Mouse (Mus musculus): Measurements from ENCODE around the gene Alpl. TPM values are rescaled to one million over a fixed set of nuclear protein-coding genes. Genes with fewer than 3 reads are reported as not detected.

The Alpl gene
- polyA plus RNA-seq, 1 experiment from 2014 or later = 149 TPM

GRCm38 (mm10) chr4:137772438-137773056 is 23.6 kb downstream of the Alpl start:
- Histone ChIP-seq H3K4me3 (ENCODE audit: low read depth, low read length) (no peak overlapping the region), H3K4me2 (ENCODE audit: low read depth, low read length) (no peak overlapping the region), H3K9me3 (ENCODE audit: control insufficient read depth, low read length) (no peaks in the 10 kb centered on the region), H3K9ac (ENCODE audit: low read depth, low read length) (no peak overlapping the region), H3K36me3 (ENCODE audit: control insufficient read depth, insufficient read depth, low read length) (no peaks in the 10 kb centered on the region), H3K4me1 (ENCODE audit: control insufficient read depth, insufficient read depth, low read length) (peaks cover 23% of the 10 kb centered on the region), H3K27me3 (replicated peaks; ENCODE audit: control insufficient read depth, insufficient read depth, low read length) (no peaks in the 10 kb centered on the region), H3K27ac (replicated peaks; ENCODE audit: low read depth, low read length) (no peak overlapping the region)
- 84% methylated on average over 16 of the region's 16 CpGs for WGBS
- ATAC-seq (ENCODE audit: low read depth) = no peak
- DNase-seq (ENCODE audit: low spot score) = no peak

- Histone ChIP-seq H3K36me3 (ENCODE audit: control insufficient read depth, insufficient read depth, low read length) (no peaks in the 10 kb centered on the region), H3K27ac (replicated peaks; ENCODE audit: low read depth, low read length) (no peak overlapping the region), H3K4me3 (ENCODE audit: low read depth, low read length) (no peak overlapping the region), H3K9ac (ENCODE audit: low read depth, low read length) (no peak overlapping the region), H3K27me3 (replicated peaks; ENCODE audit: control insufficient read depth, insufficient read depth, low read length) (no peaks in the 10 kb centered on the region), H3K4me1 (ENCODE audit: control insufficient read depth, insufficient read depth, low read length) (peaks cover 23% of the 10 kb centered on the region), H3K4me2 (ENCODE audit: low read depth, low read length) (no peak overlapping the region), H3K9me3 (ENCODE audit: control insufficient read depth, low read length) (no peaks in the 10 kb centered on the region)
- ATAC-seq (ENCODE audit: low read depth) = no peak
- DNase-seq (ENCODE audit: low spot score) = no peak
- 60% methylated on average over 3 of the region's 3 CpGs for WGBS
Measured at GRCm38 (mm10) chr4:137771749-137772148, 24.4 kb downstream of the Alpl start.

GRCm38 (mm10) chr4:137770901-137771612 is 25.1 kb downstream of the Alpl start:
- H3K4me3 ChIP-seq (ENCODE audit: low read depth, low read length) = no peak overlapping the region
- peaks cover 25% of the 10 kb centered on the region for H3K4me1 ChIP-seq (ENCODE audit: control insufficient read depth, insufficient read depth, low read length)
- 60% methylated on average over 11 of the region's 14 CpGs for WGBS
- H3K4me2 ChIP-seq (ENCODE audit: low read depth, low read length) = no peak overlapping the region
- no peaks in the 10 kb centered on the region for H3K9me3 ChIP-seq (ENCODE audit: control insufficient read depth, low read length)
- no peak overlapping the region for H3K27ac ChIP-seq (replicated peaks; ENCODE audit: low read depth, low read length)
- DNase-seq (ENCODE audit: low spot score) (peak; percentile 89), ATAC-seq (ENCODE audit: low read depth) (peak; percentile 58; the same call in 1 of the 2 replicates)
- H3K36me3 ChIP-seq (ENCODE audit: control insufficient read depth, insufficient read depth, low read length) = no peaks in the 10 kb centered on the region
- no peak overlapping the region for H3K9ac ChIP-seq (ENCODE audit: low read depth, low read length)
- H3K27me3 ChIP-seq (replicated peaks; ENCODE audit: control insufficient read depth, insufficient read depth, low read length) = no peaks in the 10 kb centered on the region

- H3K27me3 ChIP-seq (replicated peaks; ENCODE audit: control insufficient read depth, insufficient read depth, low read length) = no peaks in the 10 kb centered on the region
- H3K4me1 ChIP-seq (ENCODE audit: control insufficient read depth, insufficient read depth, low read length) = peaks cover 36% of the 10 kb centered on the region
- no peak overlapping the region for H3K4me3 ChIP-seq (ENCODE audit: low read depth, low read length)
- H3K9me3 ChIP-seq (ENCODE audit: control insufficient read depth, low read length) = no peaks in the 10 kb centered on the region
- no peak overlapping the region for H3K4me2 ChIP-seq (ENCODE audit: low read depth, low read length)
- H3K36me3 ChIP-seq (ENCODE audit: control insufficient read depth, insufficient read depth, low read length) = no peaks in the 10 kb centered on the region
- ATAC-seq (ENCODE audit: low read depth) (no peak), DNase-seq (ENCODE audit: low spot score) (no peak)
- H3K9ac ChIP-seq (ENCODE audit: low read depth, low read length) = no peak overlapping the region
- no peak overlapping the region for H3K27ac ChIP-seq (replicated peaks; ENCODE audit: low read depth, low read length)
- WGBS = 46% methylated on average over 7 of the region's 7 CpGs
Measured at GRCm38 (mm10) chr4:137769635-137770034, 26.5 kb downstream of the Alpl start.

GRCm38 (mm10) chr4:137768831-137769230 is 27.4 kb downstream of the Alpl start:
- peaks cover 33% of the 10 kb centered on the region for H3K4me1 ChIP-seq (ENCODE audit: control insufficient read depth, insufficient read depth, low read length)
- no peak overlapping the region for H3K9ac ChIP-seq (ENCODE audit: low read depth, low read length)
- no peaks in the 10 kb centered on the region for H3K27me3 ChIP-seq (replicated peaks; ENCODE audit: control insufficient read depth, insufficient read depth, low read length)
- H3K9me3 ChIP-seq (ENCODE audit: control insufficient read depth, low read length) = no peaks in the 10 kb centered on the region
- no peak overlapping the region for H3K4me3 ChIP-seq (ENCODE audit: low read depth, low read length)
- no peaks in the 10 kb centered on the region for H3K36me3 ChIP-seq (ENCODE audit: control insufficient read depth, insufficient read depth, low read length)
- no peak for ATAC-seq (ENCODE audit: low read depth)
- H3K4me2 ChIP-seq (ENCODE audit: low read depth, low read length) = no peak overlapping the region
- DNase-seq (ENCODE audit: low spot score) = no peak
- H3K27ac ChIP-seq (replicated peaks; ENCODE audit: low read depth, low read length) = no peak overlapping the region
- 73% methylated on average over 6 of the region's 6 CpGs for WGBS

- Histone ChIP-seq H3K4me1 (ENCODE audit: control insufficient read depth, insufficient read depth, low read length) (peaks cover 29% of the 10 kb centered on the region), H3K27me3 (replicated peaks; ENCODE audit: control insufficient read depth, insufficient read depth, low read length) (no peaks in the 10 kb centered on the region), H3K9me3 (ENCODE audit: control insufficient read depth, low read length) (no peaks in the 10 kb centered on the region), H3K36me3 (ENCODE audit: control insufficient read depth, insufficient read depth, low read length) (no peaks in the 10 kb centered on the region), H3K9ac (ENCODE audit: low read depth, low read length) (no peak overlapping the region), H3K4me3 (ENCODE audit: low read depth, low read length) (no peak overlapping the region), H3K4me2 (ENCODE audit: low read depth, low read length) (no peak overlapping the region), H3K27ac (replicated peaks; ENCODE audit: low read depth, low read length) (no peak overlapping the region)
- ATAC-seq (ENCODE audit: low read depth) = no peak
- WGBS = 83% methylated on average over 5 of the region's 5 CpGs
- no peak for DNase-seq (ENCODE audit: low spot score)
Measured at GRCm38 (mm10) chr4:137768381-137768780, 27.8 kb downstream of the Alpl start.

GRCm38 (mm10) chr4:137766365-137766764 is 29.8 kb downstream of the Alpl start:
- no peak overlapping the region for H3K9ac ChIP-seq (ENCODE audit: low read depth, low read length)
- DNase-seq (ENCODE audit: low spot score) (no peak), ATAC-seq (ENCODE audit: low read depth) (no peak)
- H3K27me3 ChIP-seq (replicated peaks; ENCODE audit: control insufficient read depth, insufficient read depth, low read length) = no peaks in the 10 kb centered on the region
- no peaks in the 10 kb centered on the region for H3K9me3 ChIP-seq (ENCODE audit: control insufficient read depth, low read length)
- H3K4me3 ChIP-seq (ENCODE audit: low read depth, low read length) = no peak overlapping the region
- no peak overlapping the region for H3K4me2 ChIP-seq (ENCODE audit: low read depth, low read length)
- 38% methylated on average over 5 of the region's 5 CpGs for WGBS
- H3K36me3 ChIP-seq (ENCODE audit: control insufficient read depth, insufficient read depth, low read length) = no peaks in the 10 kb centered on the region
- H3K4me1 ChIP-seq (ENCODE audit: control insufficient read depth, insufficient read depth, low read length) = peaks cover 19% of the 10 kb centered on the region
- H3K27ac ChIP-seq (replicated peaks; ENCODE audit: low read depth, low read length) = no peak overlapping the region

- Histone ChIP-seq H3K9me3 (ENCODE audit: control insufficient read depth, low read length) (no peaks in the 10 kb centered on the region), H3K27ac (replicated peaks; ENCODE audit: low read depth, low read length) (peak overlapping the region; percentile 78), H3K36me3 (ENCODE audit: control insufficient read depth, insufficient read depth, low read length) (no peaks in the 10 kb centered on the region), H3K27me3 (replicated peaks; ENCODE audit: control insufficient read depth, insufficient read depth, low read length) (no peaks in the 10 kb centered on the region), H3K4me2 (ENCODE audit: low read depth, low read length) (no peak overlapping the region), H3K9ac (ENCODE audit: low read depth, low read length) (peak overlapping the region; percentile 37; the same call in 1 of the 2 replicates), H3K4me1 (ENCODE audit: control insufficient read depth, insufficient read depth, low read length) (peaks cover 18% of the 10 kb centered on the region), H3K4me3 (ENCODE audit: low read depth, low read length) (no peak overlapping the region)
- peak; percentile 82 for DNase-seq (ENCODE audit: low spot score)
- peak; percentile 81 for ATAC-seq (ENCODE audit: low read depth)
- 28% methylated on average over 7 of the region's 7 CpGs for WGBS
Measured at GRCm38 (mm10) chr4:137765554-137765971, 30.6 kb downstream of the Alpl start.

GRCm38 (mm10) chr4:137764621-137765020 is 31.6 kb downstream of the Alpl start:
- no peaks in the 10 kb centered on the region for H3K27me3 ChIP-seq (replicated peaks; ENCODE audit: control insufficient read depth, insufficient read depth, low read length)
- no peaks in the 10 kb centered on the region for H3K36me3 ChIP-seq (ENCODE audit: control insufficient read depth, insufficient read depth, low read length)

More at GRCm38 (mm10) chr4:137764621-137765020, 31.6 kb downstream of the Alpl start:
- ATAC-seq (ENCODE audit: low read depth) = no peak
- Histone ChIP-seq H3K9me3 (ENCODE audit: control insufficient read depth, low read length) (no peaks in the 10 kb centered on the region), H3K4me1 (ENCODE audit: control insufficient read depth, insufficient read depth, low read length) (peaks cover 18% of the 10 kb centered on the region), H3K4me2 (ENCODE audit: low read depth, low read length) (no peak overlapping the region), H3K9ac (ENCODE audit: low read depth, low read length) (no peak overlapping the region), H3K4me3 (ENCODE audit: low read depth, low read length) (no peak overlapping the region), H3K27ac (replicated peaks; ENCODE audit: low read depth, low read length) (0 out of 2 replicates have a peak overlapping the region, but pooled peaks have one; percentile 78)
- no peak for DNase-seq (ENCODE audit: low spot score)
- 63% methylated on average over 3 of the region's 3 CpGs for WGBS
